Mouse (Mus musculus): Measurements from ENCODE around the gene Fam126a.

The Fam126a gene

GRCm38 (mm10) chr5:24040601-24041000 is 10.1 kb upstream of the Fam126a start:
- no peak for DNase-seq (ENCODE audit: low read depth, low spot score)

GRCm38 (mm10) chr5:24039423-24039822 is 8.9 kb upstream of the Fam126a start:
- no peak for DNase-seq (ENCODE audit: low read depth, low spot score)

- DNase-seq (ENCODE audit: low read depth, low spot score) = no peak
These were observed 8.3 kb upstream of the Fam126a start for GRCm38 (mm10) chr5:24038819-24039218.

GRCm38 (mm10) chr5:24038190-24038589 is 7.7 kb upstream of the Fam126a start:
- DNase-seq (ENCODE audit: low read depth, low spot score) = no peak

GRCm38 (mm10) chr5:24036731-24037130 is 6.2 kb upstream of the Fam126a start:
- DNase-seq (ENCODE audit: low read depth, low spot score) = no peak

GRCm38 (mm10) chr5:24034970-24035369 is 4.5 kb upstream of the Fam126a start:
- no peak for DNase-seq (ENCODE audit: low read depth, low spot score)

GRCm38 (mm10) chr5:24034091-24034490 is 3.6 kb upstream of the Fam126a start:
- DNase-seq (ENCODE audit: low read depth, low spot score) = no peak

- DNase-seq (ENCODE audit: low read depth, low spot score) = no peak
These were observed 428 bp downstream of the Fam126a start for GRCm38 (mm10) chr5:24029946-24030578.

GRCm38 (mm10) chr5:24029331-24029771 is 1.1 kb downstream of the Fam126a start:
- peak; percentile 72 for DNase-seq (ENCODE audit: low read depth, low spot score)

- no peak for DNase-seq (ENCODE audit: low read depth, low spot score)
These were observed 5.5 kb downstream of the Fam126a start for GRCm38 (mm10) chr5:24024957-24025356.

- no peak for DNase-seq (ENCODE audit: low read depth, low spot score)
These were observed 7.3 kb downstream of the Fam126a start for GRCm38 (mm10) chr5:24023226-24023625.

GRCm38 (mm10) chr5:24021683-24022082 is 8.8 kb downstream of the Fam126a start:
- DNase-seq (ENCODE audit: low read depth, low spot score) = no peak

GRCm38 (mm10) chr5:24020380-24020779 is 10.1 kb downstream of the Fam126a start:
- no peak for DNase-seq (ENCODE audit: low read depth, low spot score)

GRCm38 (mm10) chr5:24019341-24020185 is 10.9 kb downstream of the Fam126a start:
- DNase-seq (ENCODE audit: low read depth, low spot score) = no peak

- no peak for DNase-seq (ENCODE audit: low read depth, low spot score)
These were observed 11.7 kb downstream of the Fam126a start for GRCm38 (mm10) chr5:24018621-24019261.

GRCm38 (mm10) chr5:24016912-24017311 is 13.6 kb downstream of the Fam126a start:
- peak; percentile 27 for DNase-seq (ENCODE audit: low read depth, low spot score)

- no peak for DNase-seq (ENCODE audit: low read depth, low spot score)
These were observed 17.0 kb downstream of the Fam126a start for GRCm38 (mm10) chr5:24013338-24014003.

- DNase-seq (ENCODE audit: low read depth, low spot score) = no peak
These were observed 31.3 kb downstream of the Fam126a start for GRCm38 (mm10) chr5:23999083-23999671.

GRCm38 (mm10) chr5:23995951-23996350 is 34.5 kb downstream of the Fam126a start:
- DNase-seq (ENCODE audit: low read depth, low spot score) = no peak

- no peak for DNase-seq (ENCODE audit: low read depth, low spot score)
These were observed 35.6 kb downstream of the Fam126a start for GRCm38 (mm10) chr5:23994929-23995328.

- DNase-seq (ENCODE audit: low read depth, low spot score) = no peak
These were observed 36.3 kb downstream of the Fam126a start for GRCm38 (mm10) chr5:23994231-23994630.

GRCm38 (mm10) chr5:23993553-23993894 is 37.0 kb downstream of the Fam126a start:
- DNase-seq (ENCODE audit: low read depth, low spot score) = no peak
